Mouse (Mus musculus): ENCODE measurements around the gene Tbx19. TPM values are rescaled to one million over a fixed set of nuclear protein-coding genes. Genes with fewer than 3 reads are reported as not detected.

Gene Tbx19
- polyA plus RNA-seq, 1 experiment from 2014 or later: not detected

DNA sequence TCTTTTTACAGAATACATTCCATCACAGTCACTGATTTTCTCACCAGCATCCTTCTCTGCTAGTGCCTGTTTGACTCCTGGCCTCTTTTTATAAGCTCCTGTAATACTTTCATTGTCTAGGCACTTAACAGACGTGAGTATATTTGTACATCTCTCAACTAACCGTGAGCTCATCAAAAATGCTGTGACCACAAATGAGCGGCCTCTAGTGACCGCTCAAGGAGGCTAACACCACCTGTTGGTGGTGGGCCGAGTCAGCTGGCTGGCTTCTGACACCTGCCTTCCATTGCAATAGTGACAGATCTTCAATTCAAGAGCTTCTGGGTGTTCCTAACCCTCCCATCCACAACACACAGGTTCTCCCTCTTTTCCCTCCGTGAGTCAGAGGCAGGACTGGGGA lies 22.8 kb upstream of the Tbx19 start:
- H3K4me3 ChIP-seq (replicated peaks): no peak overlapping the region
- WGBS: 72% methylated on average over 6 of the region's 6 CpGs
- H3K27ac ChIP-seq: no peak overlapping the region
- ATAC-seq (ENCODE audit: insufficient number of reproducible peaks, insufficient read depth, low FRiP score, low TSS enrichment, low read depth): no peak
- no peaks in the 10 kb centered on the region for H3K9me3 ChIP-seq
- H3K27me3 ChIP-seq: no peaks in the 10 kb centered on the region
- peaks cover 51% of the 10 kb centered on the region for H3K36me3 ChIP-seq
- no peak overlapping the region for H3K4me2 ChIP-seq
- no peak overlapping the region for H3K9ac ChIP-seq (replicated peaks)
- 0 out of 2 replicates have a peak, but pooled peaks cover 3% of the 10 kb centered on the region for H3K4me1 ChIP-seq (replicated peaks)

GRCm38 (mm10) chr1:165179321-165179720 lies 18.7 kb upstream of the Tbx19 start:
- Histone ChIP-seq H3K4me3 (replicated peaks) (no peak overlapping the region), H3K27ac (no peak overlapping the region), H3K27me3 (no peaks in the 10 kb centered on the region), H3K9ac (replicated peaks) (no peak overlapping the region), H3K4me2 (no peak overlapping the region), H3K36me3 (peaks cover 54% of the 10 kb centered on the region), H3K4me1 (replicated peaks) (0 out of 2 replicates have a peak, but pooled peaks cover 3% of the 10 kb centered on the region), H3K9me3 (no peaks in the 10 kb centered on the region)
- 88% methylated on average over 5 of the region's 5 CpGs for WGBS
- no peak for ATAC-seq (ENCODE audit: insufficient number of reproducible peaks, insufficient read depth, low FRiP score, low TSS enrichment, low read depth)

GRCm38 (mm10) chr1:165178075-165178474 lies 17.5 kb upstream of the Tbx19 start:
- Histone ChIP-seq H3K4me1 (replicated peaks) (0 out of 2 replicates have a peak, but pooled peaks cover 3% of the 10 kb centered on the region), H3K27me3 (no peaks in the 10 kb centered on the region), H3K4me3 (replicated peaks) (no peak overlapping the region), H3K27ac (no peak overlapping the region), H3K9ac (replicated peaks) (no peak overlapping the region), H3K4me2 (no peak overlapping the region), H3K36me3 (peaks cover 43% of the 10 kb centered on the region), H3K9me3 (no peaks in the 10 kb centered on the region)
- WGBS: 80% methylated on average over 6 of the region's 6 CpGs
- ATAC-seq (ENCODE audit: insufficient number of reproducible peaks, insufficient read depth, low FRiP score, low TSS enrichment, low read depth): no peak

DNA sequence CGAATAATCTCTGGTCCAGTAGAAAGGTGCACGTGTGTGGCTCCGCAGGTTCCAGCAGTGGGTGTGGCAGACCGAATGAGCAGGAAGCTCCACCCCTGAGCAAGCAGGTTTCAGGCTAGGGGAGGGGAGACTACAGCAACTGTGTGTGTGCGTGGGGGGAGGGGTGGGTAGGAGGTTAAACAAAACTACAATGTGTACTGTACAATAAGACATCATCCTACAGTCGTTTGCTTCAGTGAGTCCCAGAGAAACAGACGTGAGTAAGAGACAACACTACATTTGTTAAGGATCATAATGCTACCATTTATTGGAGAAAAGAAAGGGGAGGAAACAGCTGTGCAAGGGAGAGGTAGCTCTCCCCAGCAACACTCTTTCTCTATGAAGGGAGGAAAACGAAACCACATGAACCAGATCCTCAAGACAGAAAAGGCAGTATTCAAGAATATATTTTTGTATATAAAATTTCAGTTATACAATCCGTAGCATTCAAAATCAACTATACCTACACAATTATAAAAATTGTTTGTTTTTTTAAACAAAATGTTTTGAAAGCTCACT lies 13.6 kb upstream of the Tbx19 start:
- no peak overlapping the region for H3K4me2 ChIP-seq
- H3K36me3 ChIP-seq: peaks cover 22% of the 10 kb centered on the region
- H3K4me1 ChIP-seq (replicated peaks): no peaks in the 10 kb centered on the region
- H3K9me3 ChIP-seq: no peaks in the 10 kb centered on the region
- no peak for ATAC-seq (ENCODE audit: insufficient number of reproducible peaks, insufficient read depth, low FRiP score, low TSS enrichment, low read depth)
- H3K4me3 ChIP-seq (replicated peaks): no peak overlapping the region
- no peak overlapping the region for H3K27ac ChIP-seq
- no peak overlapping the region for H3K9ac ChIP-seq (replicated peaks)
- 65% methylated on average over 9 of the region's 9 CpGs for WGBS
- H3K27me3 ChIP-seq: no peaks in the 10 kb centered on the region

DNA sequence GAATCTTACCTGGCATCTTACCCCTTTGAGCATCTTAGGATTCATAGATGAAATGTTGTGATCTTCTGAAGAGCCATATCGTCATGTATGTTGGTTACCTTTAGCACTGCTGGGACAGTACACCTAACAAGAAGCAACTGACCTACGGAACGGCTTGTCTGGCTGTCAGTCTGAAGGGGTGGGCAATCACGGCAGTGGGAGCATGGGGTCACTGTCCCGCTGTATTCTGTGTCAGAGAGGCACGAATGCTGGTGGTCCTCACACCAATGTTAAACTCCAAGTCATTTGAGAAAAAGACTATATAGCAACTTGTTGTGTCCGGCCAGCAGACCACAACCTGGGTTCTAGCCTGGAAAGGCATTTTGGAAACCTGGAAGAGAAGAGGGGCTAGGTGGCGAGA lies 10.7 kb upstream of the Tbx19 start:
- no peak for ATAC-seq (ENCODE audit: insufficient number of reproducible peaks, insufficient read depth, low FRiP score, low TSS enrichment, low read depth)
- 91% methylated on average over 8 of the region's 8 CpGs for WGBS
- Histone ChIP-seq H3K4me2 (no peak overlapping the region), H3K9me3 (no peaks in the 10 kb centered on the region), H3K27me3 (no peaks in the 10 kb centered on the region), H3K9ac (replicated peaks) (no peak overlapping the region), H3K4me3 (replicated peaks) (no peak overlapping the region), H3K27ac (no peak overlapping the region), H3K4me1 (replicated peaks) (no peaks in the 10 kb centered on the region), H3K36me3 (no peaks in the 10 kb centered on the region)

GRCm38 (mm10) chr1:165170157-165170556 lies 9.6 kb upstream of the Tbx19 start:
- Histone ChIP-seq H3K4me1 (replicated peaks) (no peaks in the 10 kb centered on the region), H3K9me3 (no peaks in the 10 kb centered on the region), H3K27me3 (no peaks in the 10 kb centered on the region), H3K4me2 (no peak overlapping the region), H3K27ac (no peak overlapping the region), H3K9ac (replicated peaks) (no peak overlapping the region), H3K4me3 (replicated peaks) (no peak overlapping the region), H3K36me3 (no peaks in the 10 kb centered on the region)
- ATAC-seq (ENCODE audit: insufficient number of reproducible peaks, insufficient read depth, low FRiP score, low TSS enrichment, low read depth): no peak
- WGBS: 75% methylated on average over 5 of the region's 5 CpGs

DNA sequence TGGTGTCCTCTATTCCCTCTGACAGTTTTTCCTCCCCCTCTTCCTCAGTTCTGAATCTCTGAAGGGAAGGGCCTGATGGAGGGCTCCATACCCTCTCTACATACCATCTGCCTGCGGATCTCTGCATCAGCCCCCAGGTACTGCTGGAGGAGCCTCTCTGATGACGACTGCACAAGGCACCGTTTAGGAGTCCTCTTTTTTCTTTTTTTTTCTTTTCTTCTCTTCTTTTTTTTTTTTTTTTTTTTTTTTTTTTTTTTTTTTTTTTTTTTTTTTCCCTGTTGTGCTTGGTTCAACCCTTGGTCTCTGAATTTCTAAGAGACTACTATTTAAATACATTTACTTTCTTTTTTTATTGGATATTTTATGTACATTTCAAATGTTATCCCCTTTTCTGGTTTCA lies 8.9 kb upstream of the Tbx19 start:
- H3K27me3 ChIP-seq: no peaks in the 10 kb centered on the region
- no peak overlapping the region for H3K9ac ChIP-seq (replicated peaks)
- WGBS: 84% methylated on average over 3 of the region's 3 CpGs
- H3K9me3 ChIP-seq: no peaks in the 10 kb centered on the region
- no peak overlapping the region for H3K4me3 ChIP-seq (replicated peaks)
- no peaks in the 10 kb centered on the region for H3K36me3 ChIP-seq
- no peaks in the 10 kb centered on the region for H3K4me1 ChIP-seq (replicated peaks)
- no peak overlapping the region for H3K4me2 ChIP-seq
- ATAC-seq (ENCODE audit: insufficient number of reproducible peaks, insufficient read depth, low FRiP score, low TSS enrichment, low read depth): no peak
- no peak overlapping the region for H3K27ac ChIP-seq

GRCm38 (mm10) chr1:165164920-165165319 lies 4.3 kb upstream of the Tbx19 start:
- no peak for ATAC-seq (ENCODE audit: insufficient number of reproducible peaks, insufficient read depth, low FRiP score, low TSS enrichment, low read depth)
- H3K9ac ChIP-seq (replicated peaks): no peak overlapping the region
- H3K36me3 ChIP-seq: no peaks in the 10 kb centered on the region
- H3K27me3 ChIP-seq: 0 out of 2 replicates have a peak, but pooled peaks cover 4% of the 10 kb centered on the region
- no peak overlapping the region for H3K4me3 ChIP-seq (replicated peaks)
- H3K27ac ChIP-seq: no peak overlapping the region
- no peak overlapping the region for H3K4me2 ChIP-seq
- 52% methylated on average over 6 of the region's 6 CpGs for WGBS
- no peaks in the 10 kb centered on the region for H3K9me3 ChIP-seq
- no peaks in the 10 kb centered on the region for H3K4me1 ChIP-seq (replicated peaks)

DNA sequence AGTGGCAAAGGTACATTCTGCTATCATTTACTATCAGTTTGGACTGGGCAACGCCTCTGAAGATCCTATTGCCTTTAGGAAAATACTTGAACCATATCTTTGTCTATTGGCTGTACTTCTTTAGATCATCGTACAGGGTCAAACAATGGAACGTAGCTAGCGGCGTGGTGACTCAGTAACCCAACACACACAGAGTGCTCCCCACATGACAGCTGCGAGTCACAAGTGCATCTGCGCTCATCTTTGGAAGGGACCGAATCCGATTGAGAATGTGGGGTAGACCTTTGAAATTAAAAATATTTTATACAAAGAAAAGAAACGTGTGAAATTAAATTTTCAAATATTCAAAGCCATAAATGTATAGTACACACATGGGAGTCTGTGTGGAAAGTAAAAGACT lies 1.7 kb downstream of the Tbx19 start:
- Histone ChIP-seq H3K27me3 (peaks cover 10% of the 10 kb centered on the region; the same call in 1 of the 2 replicates), H3K27ac (no peak overlapping the region), H3K4me1 (replicated peaks) (no peaks in the 10 kb centered on the region), H3K9ac (replicated peaks) (no peak overlapping the region), H3K9me3 (no peaks in the 10 kb centered on the region), H3K36me3 (no peaks in the 10 kb centered on the region), H3K4me3 (replicated peaks) (no peak overlapping the region), H3K4me2 (no peak overlapping the region)
- 84% methylated on average over 10 of the region's 10 CpGs for WGBS
- no peak for ATAC-seq (ENCODE audit: insufficient number of reproducible peaks, insufficient read depth, low FRiP score, low TSS enrichment, low read depth)

DNA sequence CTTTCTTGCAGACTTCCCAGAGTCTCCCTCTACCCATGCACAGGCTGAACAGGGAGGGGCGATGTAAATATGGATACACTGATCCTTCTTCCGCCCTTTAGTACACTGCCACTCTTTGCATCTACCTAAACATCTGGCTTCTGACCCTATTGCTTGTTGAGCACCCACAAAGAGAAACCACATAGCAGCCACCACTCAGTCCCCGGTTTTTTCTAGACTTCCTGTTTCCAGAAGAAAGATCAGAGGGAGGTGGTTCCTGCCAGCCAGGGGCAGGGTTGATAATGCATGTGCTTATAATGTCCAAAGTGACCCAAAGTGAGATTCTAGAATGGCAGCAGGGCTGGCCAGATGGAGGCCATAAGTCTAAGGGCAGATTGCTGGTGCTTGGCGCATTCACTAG lies 6.4 kb downstream of the Tbx19 start:
- H3K4me2 ChIP-seq: no peak overlapping the region
- no peak overlapping the region for H3K27ac ChIP-seq
- ATAC-seq (ENCODE audit: insufficient number of reproducible peaks, insufficient read depth, low FRiP score, low TSS enrichment, low read depth): no peak
- H3K9me3 ChIP-seq: no peaks in the 10 kb centered on the region
- H3K36me3 ChIP-seq: no peaks in the 10 kb centered on the region
- no peak overlapping the region for H3K4me3 ChIP-seq (replicated peaks)
- WGBS: 82% methylated on average over 4 of the region's 4 CpGs
- no peak overlapping the region for H3K9ac ChIP-seq (replicated peaks)
- peaks cover 7% of the 10 kb centered on the region; the same call in 1 of the 2 replicates for H3K4me1 ChIP-seq (replicated peaks)
- peaks cover 6% of the 10 kb centered on the region; the same call in 1 of the 2 replicates for H3K27me3 ChIP-seq

GRCm38 (mm10) chr1:165151216-165151615 lies 9.4 kb downstream of the Tbx19 start:
- no peak for ATAC-seq (ENCODE audit: insufficient number of reproducible peaks, insufficient read depth, low FRiP score, low TSS enrichment, low read depth)
- Histone ChIP-seq H3K4me2 (no peak overlapping the region), H3K27ac (no peak overlapping the region), H3K4me3 (replicated peaks) (no peak overlapping the region), H3K27me3 (no peaks in the 10 kb centered on the region), H3K9me3 (no peaks in the 10 kb centered on the region), H3K9ac (replicated peaks) (no peak overlapping the region), H3K4me1 (replicated peaks) (peaks cover 7% of the 10 kb centered on the region; the same call in 1 of the 2 replicates), H3K36me3 (no peaks in the 10 kb centered on the region)
- WGBS: 69% methylated on average over 8 of the region's 8 CpGs

DNA sequence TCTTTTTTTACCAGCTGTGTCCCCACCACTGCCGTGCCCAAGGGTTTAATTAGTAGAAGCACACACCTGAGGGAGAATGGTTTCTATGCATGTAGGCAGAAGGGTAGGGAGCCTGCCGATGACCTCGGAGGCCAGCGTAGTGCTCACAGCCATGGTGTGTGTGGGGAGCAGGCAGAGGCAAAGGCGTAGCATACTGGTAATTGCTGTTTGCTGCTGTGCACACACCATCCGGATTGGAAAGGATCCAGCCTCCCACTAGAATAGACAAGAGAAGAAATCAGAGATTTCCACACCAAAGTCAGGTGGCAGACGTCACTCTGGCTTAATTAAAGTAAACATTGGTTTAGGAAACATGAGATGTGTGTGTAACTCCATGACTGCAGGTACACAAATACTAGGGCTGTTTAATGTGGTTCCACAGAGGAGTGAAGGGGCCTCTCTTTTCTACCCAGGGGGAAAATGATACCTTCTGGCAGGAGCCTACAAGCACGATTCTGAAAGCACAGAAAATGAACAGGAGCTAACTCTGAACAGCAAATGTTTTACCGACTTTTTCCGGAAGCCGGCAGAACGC lies 18.1 kb downstream of the Tbx19 start:
- Histone ChIP-seq H3K27me3 (no peaks in the 10 kb centered on the region), H3K36me3 (no peaks in the 10 kb centered on the region), H3K4me1 (replicated peaks) (peaks cover 3% of the 10 kb centered on the region; the same call in 1 of the 2 replicates), H3K4me3 (replicated peaks) (no peak overlapping the region), H3K4me2 (no peak overlapping the region), H3K9ac (replicated peaks) (no peak overlapping the region), H3K9me3 (peaks cover 4% of the 10 kb centered on the region), H3K27ac (no peak overlapping the region)
- WGBS: 81% methylated on average over 12 of the region's 12 CpGs
- no peak for ATAC-seq (ENCODE audit: insufficient number of reproducible peaks, insufficient read depth, low FRiP score, low TSS enrichment, low read depth)
